Mouse (Mus musculus): ENCODE measurements around the gene Cngb1.

DNA sequence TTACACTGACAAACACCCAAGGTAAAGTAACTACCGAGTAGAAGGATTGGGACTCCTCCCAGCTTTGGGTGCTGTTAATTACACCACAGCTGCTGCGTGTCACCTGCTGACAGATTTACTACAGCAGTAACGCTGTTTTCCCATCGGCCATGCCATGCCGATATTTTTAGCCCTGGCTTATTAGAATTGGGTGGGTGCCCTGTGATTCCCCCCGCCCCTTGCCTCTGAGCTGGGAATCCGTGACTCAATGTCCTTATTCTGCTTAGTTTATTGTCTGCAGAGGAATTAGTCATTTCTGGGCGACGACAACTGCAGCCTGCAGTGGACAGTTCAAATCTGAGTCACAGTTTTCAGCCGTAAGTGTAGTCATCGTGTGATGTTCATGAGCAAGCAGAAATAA, 96.5 kb downstream of the Cngb1 start:
- TF ChIP-seq CTCF (IDR thresholded peaks at IDR 0.05; ENCODE audit: low read depth) (no peak), EP300 (IDR thresholded peaks at IDR 0.05; ENCODE audit: low read depth) (no peak)

Data from liver, postnatal 0 days (tissue).